Mouse (Mus musculus) forebrain, postnatal 0 days (tissue): ENCODE measurements around the gene Ticam1. TPM values are rescaled to one million over a fixed set of nuclear protein-coding genes. Genes with fewer than 3 reads are reported as not detected.

Experiments used
- ATAC-seq: fragments of 200-750 bp; cut with Nextera tagmentation; 2 replicates; pipeline ENCODE4 v1.8.0; 2017; ENCODE audit warnings: mild to moderate bottlenecking, moderate library complexity
- DNase-seq: peaks from one replicate; pipeline ENCODE4 v3.0.0-alpha.2; 2015
- H3K27ac ChIP-seq: fragments of 300-500 bp; sonication (generic); 2 replicates; pipeline ENCODE4 v1.5.1; 2014; ENCODE audit warnings: low read depth, mild to moderate bottlenecking, antibody characterized with exemption, low read length, moderate library complexity, mixed read lengths
- H3K27me3 ChIP-seq: fragments of 300-500 bp; sonication (generic); 2 replicates; pipeline ENCODE4 v1.6.1; 2014; ENCODE audit warnings: mild to moderate bottlenecking, low read length, mixed read lengths; ENCODE audit not compliant: insufficient read depth
- H3K36me3 ChIP-seq: fragments of 300-500 bp; sonication (generic); 2 replicates; pipeline ENCODE4 v1.6.1; 2014; ENCODE audit warnings: mild to moderate bottlenecking, moderate library complexity; ENCODE audit not compliant: insufficient read depth
- H3K4me1 ChIP-seq: fragments of 300-500 bp; sonication (generic); 2 replicates; pipeline ENCODE4 v1.6.1; 2014; ENCODE audit warnings: antibody characterized with exemption; ENCODE audit not compliant: insufficient read depth
- H3K4me2 ChIP-seq: fragments of 300-500 bp; sonication (generic); 2 replicates; pipeline ENCODE4 v1.6.1; 2014; ENCODE audit warnings: low read depth, mild to moderate bottlenecking, moderate library complexity
- H3K4me3 ChIP-seq: fragments of 300-500 bp; sonication (generic); 2 replicates; pipeline ENCODE4 v1.5.1; 2014; ENCODE audit warnings: low read depth, low read length, mixed read lengths
- H3K9ac ChIP-seq: fragments of 300-500 bp; sonication (generic); 2 replicates; pipeline ENCODE4 v1.6.1; 2014; ENCODE audit warnings: mild to moderate bottlenecking
- H3K9me3 ChIP-seq: fragments of 300-500 bp; sonication (generic); 2 replicates; pipeline ENCODE4 v1.6.1; 2016; ENCODE audit warnings: low read length
- CTCF ChIP-seq: sonication (generic); IDR thresholded peaks from 2 replicates; pipeline ENCODE4 v1.5.1; 2016; ENCODE audit warnings: antibody characterized with exemption, control low read depth, low read depth
- WGBS: fragments of 180-500 bp; shearing (Covaris S2); extraction: QIAGEN DNeasy Blood & Tissue Kit; methylation state at CpG from one replicate; pipeline ENCODE4 v1.1.7; 2014; 5-methylcytosine and 5-hydroxymethylcytosine counted together
- polyA plus RNA-seq: library from polyadenylated mRNA; unstranded; fragments of >200 nt; fragmentation: Nextera tagmentation; extraction: Ambion mirVana; gene quantifications from 2 replicates; pipeline ENCODE4 v1.2.1, GENCODE M21; 2015
- total RNA-seq: library from RNA; depleted of rRNA; stranded (reverse); fragments of >200 nt; gene quantifications from 2 replicates; pipeline ENCODE4 v1.2.3, GENCODE M21; 2014

Gene Ticam1
- total and polyA plus RNA-seq, 2 experiments from 2014 or later, result 1.5 to 2.5 TPM

DNA sequence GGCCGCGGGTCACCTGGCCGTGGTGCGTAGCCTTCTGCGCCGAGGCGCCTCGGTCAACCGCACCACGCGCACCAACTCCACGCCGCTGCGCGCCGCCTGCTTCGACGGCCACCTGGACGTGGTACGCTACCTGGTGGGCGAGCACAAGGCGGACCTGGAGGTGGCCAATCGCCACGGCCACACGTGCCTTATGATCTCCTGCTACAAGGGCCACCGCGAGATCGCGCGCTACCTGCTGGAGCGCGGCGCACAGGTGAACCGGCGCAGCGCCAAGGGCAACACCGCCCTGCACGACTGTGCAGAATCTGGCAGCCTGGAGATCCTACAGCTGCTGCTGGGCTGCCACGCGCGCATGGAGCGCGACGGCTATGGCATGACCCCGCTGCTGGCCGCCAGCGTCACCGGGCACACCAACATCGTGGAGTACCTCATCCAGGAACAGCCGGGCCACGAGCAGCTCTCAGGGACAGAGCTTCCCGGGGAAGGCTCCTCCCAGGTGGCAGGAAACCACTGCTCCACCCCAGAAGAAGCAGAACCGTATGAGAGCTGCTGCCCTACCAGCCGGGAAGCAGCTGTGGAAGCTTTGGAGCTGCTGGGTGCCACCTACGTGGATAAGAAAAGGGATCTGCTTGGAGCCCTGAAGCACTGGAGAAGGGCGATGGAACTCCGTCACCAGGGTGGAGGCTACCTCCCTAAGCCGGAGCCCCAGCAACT, 19.2 kb downstream of the Ticam1 start:
- Histone ChIP-seq H3K9me3 (no peaks in the 10 kb centered on the region), H3K4me3 (peak overlapping the region; percentile 50), H3K36me3 (peaks cover 42% of the 10 kb centered on the region), H3K27me3 (no peaks in the 10 kb centered on the region), H3K4me2 (peak overlapping the region; percentile 91), H3K4me1 (peaks cover 20% of the 10 kb centered on the region; the same call in 1 of the 2 replicates), H3K9ac (peak overlapping the region; percentile 72), H3K27ac (peak overlapping the region; percentile 82)
- TF ChIP-seq CTCF, result no peak
- no peak for DNase-seq
- WGBS, result 23% methylated on average over 26 of the region's 58 CpGs
- ATAC-seq, result no peak

DNA sequence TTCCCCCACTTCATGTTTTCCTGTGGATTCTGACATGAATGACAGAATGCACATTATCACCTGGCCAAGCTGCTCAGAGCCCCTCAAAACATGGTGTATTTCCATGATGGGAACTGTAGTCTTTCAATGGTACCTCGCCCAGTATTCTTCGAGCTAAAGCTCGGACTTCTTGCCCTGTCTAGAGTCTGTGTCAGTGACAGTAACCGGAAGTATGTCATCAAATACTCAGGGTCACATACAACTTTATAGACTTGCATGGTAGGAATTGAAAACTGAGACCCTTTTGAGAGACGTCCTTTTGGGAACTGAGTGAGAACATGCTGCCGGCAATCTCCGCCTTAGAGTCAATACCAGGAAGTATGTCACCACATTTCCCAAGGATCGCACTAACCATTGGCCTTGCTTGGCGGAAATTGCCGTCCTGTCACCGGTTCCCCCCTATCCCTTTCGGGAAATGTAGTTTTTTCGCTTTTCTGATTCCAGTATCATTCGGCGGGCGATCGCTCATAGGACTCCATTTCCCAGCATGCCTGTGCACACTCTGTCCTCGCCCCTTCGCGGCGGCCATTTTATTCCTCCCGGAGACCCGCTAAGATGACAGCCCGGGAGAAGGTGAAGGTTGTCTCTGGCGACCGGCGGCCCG, 20.2 kb downstream of the Ticam1 start, which contains the start of gene Fem1a:
Gene Fem1a, plus strand, starts transcription at position 572 of the 643 bp plus-strand sequence.
- ATAC-seq, result peak; percentile 89

DNA sequence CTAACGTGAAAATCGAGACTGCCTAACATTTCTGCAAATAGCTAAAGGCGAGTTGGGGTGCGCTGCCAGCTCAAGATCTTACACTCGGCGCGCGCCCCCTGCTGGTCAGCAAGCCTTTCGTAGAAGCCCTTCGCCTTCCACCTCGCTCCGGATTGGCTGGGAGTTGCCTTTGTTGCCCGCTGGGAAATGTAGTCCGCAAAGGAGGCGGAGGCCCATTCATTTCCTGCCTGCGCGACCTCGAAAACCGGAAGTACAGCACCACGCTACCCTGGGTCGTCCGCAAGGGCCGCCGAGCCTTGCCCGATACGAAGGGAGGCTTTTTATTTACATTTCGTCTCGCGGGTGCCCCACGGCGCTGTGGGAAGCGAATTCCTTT, 20.7 kb downstream of the Ticam1 start:
- Histone ChIP-seq H3K27me3 (no peaks in the 10 kb centered on the region), H3K4me1 (peaks cover 22% of the 10 kb centered on the region)

More for the DNA sequence above, 20.2 kb downstream of the Ticam1 start, which contains the start of gene Fem1a:
- DNase-seq, result peak; percentile 97
- H3K27me3 ChIP-seq, result no peaks in the 10 kb centered on the region
- H3K4me3 ChIP-seq, result peak within 1 kb of the TSS; percentile 50
- peak within 1 kb of the TSS; percentile 91 for H3K4me2 ChIP-seq
- 0% methylated on average over 28 of the region's 28 CpGs for WGBS
- H3K9me3 ChIP-seq, result no peaks in the 10 kb centered on the region
- peaks cover 33% of the 10 kb centered on the region for H3K36me3 ChIP-seq
- peaks cover 20% of the 10 kb centered on the region; the same call in 1 of the 2 replicates for H3K4me1 ChIP-seq
- no peak for TF ChIP-seq CTCF
- peak within 1 kb of the TSS; percentile 72 for H3K9ac ChIP-seq
- H3K27ac ChIP-seq, result peak within 1 kb of the TSS; percentile 86

DNA sequence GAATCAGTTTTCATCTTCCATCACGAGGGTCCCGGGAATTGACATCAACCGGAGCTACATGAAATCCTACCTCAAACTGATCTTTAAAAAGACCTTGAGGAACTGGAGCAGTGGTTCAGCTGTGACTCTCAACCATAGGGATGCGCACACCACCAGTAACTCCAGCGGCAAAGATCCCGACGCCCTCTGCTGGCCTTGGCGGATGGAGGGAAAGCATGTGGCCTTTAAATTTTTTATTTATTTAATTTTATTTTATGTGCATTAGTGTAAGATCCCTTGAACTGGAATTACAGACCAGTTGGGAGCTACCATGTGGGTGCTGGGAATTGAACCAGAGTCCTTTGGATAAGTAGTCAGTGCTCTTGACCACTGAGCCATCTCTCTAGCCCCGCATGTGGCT, 21.2 kb downstream of the Ticam1 start:
- Histone ChIP-seq H3K9ac (peak overlapping the region; percentile 22), H3K4me1 (peaks cover 22% of the 10 kb centered on the region), H3K4me2 (peak overlapping the region; percentile 42), H3K9me3 (no peaks in the 10 kb centered on the region), H3K36me3 (peaks cover 24% of the 10 kb centered on the region), H3K4me3 (no peak overlapping the region; the same call in 1 of the 2 replicates), H3K27me3 (no peaks in the 10 kb centered on the region), H3K27ac (peak overlapping the region; percentile 76)
- DNase-seq (peak; percentile 77), ATAC-seq (peak; percentile 16)
- no peak for TF ChIP-seq CTCF
- 16% methylated on average over 9 of the region's 9 CpGs for WGBS

More for the DNA sequence above, 20.7 kb downstream of the Ticam1 start:
- DNase-seq, result peak; percentile 99
- peak; percentile 95 for TF ChIP-seq CTCF
- H3K4me3 ChIP-seq, result peak overlapping the region; percentile 50
- H3K9ac ChIP-seq, result peak overlapping the region; percentile 53
- ATAC-seq, result peak; percentile 92
- H3K9me3 ChIP-seq, result no peaks in the 10 kb centered on the region
- peak overlapping the region; percentile 86 for H3K27ac ChIP-seq
- H3K36me3 ChIP-seq, result peaks cover 28% of the 10 kb centered on the region
- under 1% methylated on average over 32 of the region's 32 CpGs for WGBS
- H3K4me2 ChIP-seq, result peak overlapping the region; percentile 53

DNA sequence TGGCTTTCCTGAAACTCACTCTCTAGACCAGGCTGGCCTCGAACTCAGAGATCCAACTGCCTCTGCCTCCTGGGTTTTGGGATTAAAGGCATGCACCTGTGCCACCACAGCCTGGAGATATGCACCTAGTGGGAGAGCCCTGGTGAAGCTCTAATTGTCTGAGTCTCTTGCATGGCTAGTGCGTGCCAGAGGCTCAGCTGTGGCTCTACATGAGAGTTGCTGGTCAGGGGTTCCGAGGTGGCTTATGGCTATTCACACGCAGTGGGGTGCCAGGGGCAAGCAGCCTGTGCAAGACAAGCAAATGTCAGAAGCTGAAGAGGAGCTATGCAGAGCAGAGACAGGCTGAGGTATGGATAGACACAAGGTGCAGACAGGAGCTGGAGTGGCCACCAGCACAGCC, 21.9 kb downstream of the Ticam1 start:
- DNase-seq (no peak), ATAC-seq (no peak)
- H3K36me3 ChIP-seq, result peaks cover 16% of the 10 kb centered on the region
- H3K4me1 ChIP-seq, result peaks cover 20% of the 10 kb centered on the region
- 74% methylated on average over 4 of the region's 4 CpGs for WGBS
- peak overlapping the region; percentile 76 for H3K27ac ChIP-seq
- no peak for TF ChIP-seq CTCF
- no peak overlapping the region for H3K4me2 ChIP-seq
- no peaks in the 10 kb centered on the region for H3K9me3 ChIP-seq
- H3K27me3 ChIP-seq, result no peaks in the 10 kb centered on the region
- peak overlapping the region; percentile 22; the same call in 1 of the 2 replicates for H3K9ac ChIP-seq
- H3K4me3 ChIP-seq, result no peak overlapping the region

DNA sequence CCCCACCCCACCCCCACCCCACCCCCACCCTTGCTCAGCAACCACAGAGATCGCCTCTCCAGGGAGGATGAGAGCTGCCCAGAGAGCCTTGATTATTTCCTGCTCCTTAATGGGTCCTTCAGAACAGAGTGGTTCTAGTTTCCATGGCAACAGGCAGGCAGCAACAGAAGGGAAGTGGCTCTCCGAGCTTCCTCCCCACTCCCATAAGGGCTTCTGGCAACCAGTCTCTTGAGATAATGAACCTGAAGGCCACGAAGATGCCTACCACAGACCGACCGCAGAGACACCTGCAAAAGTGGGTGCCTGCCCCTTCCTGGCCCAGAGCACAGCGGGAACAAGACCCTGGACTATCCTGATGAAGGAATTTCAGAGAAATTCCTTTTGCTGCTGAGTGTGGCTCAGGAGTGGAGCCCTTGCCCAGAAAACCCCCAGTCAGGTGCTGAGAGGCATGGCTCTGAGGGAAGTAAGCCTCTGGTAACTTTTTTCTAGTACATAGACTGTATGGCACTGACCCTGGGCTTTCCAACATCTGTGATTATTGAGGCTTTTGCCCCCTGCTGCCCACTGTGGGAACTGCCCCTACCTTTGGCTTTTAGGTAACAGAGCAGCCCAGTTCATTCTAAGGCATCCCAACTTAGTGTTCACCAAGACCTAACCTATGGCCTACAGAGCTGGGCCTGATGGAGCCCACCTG, 25.3 kb downstream of the Ticam1 start:
- DNase-seq, result peak; percentile 77
- H3K4me3 ChIP-seq, result no peak overlapping the region
- 17% methylated on average over 6 of the region's 6 CpGs for WGBS
- peak overlapping the region; percentile 83 for H3K27ac ChIP-seq
- no peaks in the 10 kb centered on the region for H3K9me3 ChIP-seq
- no peak overlapping the region for H3K9ac ChIP-seq
- peaks cover 9% of the 10 kb centered on the region for H3K4me1 ChIP-seq
- no peaks in the 10 kb centered on the region for H3K36me3 ChIP-seq
- no peaks in the 10 kb centered on the region for H3K27me3 ChIP-seq
- TF ChIP-seq CTCF, result peak; percentile 72
- peak; percentile 58 for ATAC-seq
- H3K4me2 ChIP-seq, result peak overlapping the region; percentile 31
